8 mouse cellular contexts compared by ENCODE assay signal in genomic region chr12:55399128-55399677, GRCm38 (mm10). TPM values are rescaled to one million over a fixed set of nuclear protein-coding genes. Genes with fewer than 3 reads are reported as not detected.
DNase-seq lines count a peak whose midpoint lies in the region; ATAC-seq and TF ChIP-seq lines count a peak whose summit lies in the region.

No protein-coding gene starts in this region.

- H3K9ac ChIP-seq in limb, embryonic 11.5 days (ENCODE audit: low read length), result peak overlapping the region; percentile 86
- H3K9ac ChIP-seq in neural tube, embryonic 14.5 days (replicated peaks; ENCODE audit: low read depth, low read length), result peak overlapping the region; percentile 87

- peak overlapping the region; percentile 55 for H3K27ac ChIP-seq in embryonic fibroblast, embryonic 13.5 days (ENCODE audit: insufficient read depth, low read length)
- no peak overlapping the region for H3K27ac ChIP-seq in limb, embryonic 11.5 days (replicated peaks; ENCODE audit: low read depth, low read length)
- H3K27ac ChIP-seq in neural tube, embryonic 14.5 days (ENCODE audit: low read depth, low read length), result peak overlapping the region; percentile 92

- TF ChIP-seq POLR2A in lung, adult 2 months (IDR thresholded peaks at IDR 0.05; ENCODE audit: borderline replicate concordance, extremely low read depth, low read depth, low read length), result no peak
- no peak for TF ChIP-seq POLR2A in embryonic fibroblast, embryonic 13.5 days (IDR thresholded peaks at IDR 0.05; ENCODE audit: low read depth, low read length)

- peaks cover 7% of the 10 kb centered on the region for H3K4me1 ChIP-seq in lung, adult 2 months (ENCODE audit: control insufficient read depth, insufficient read depth, low read length)
- H3K4me1 ChIP-seq in embryonic fibroblast, embryonic 13.5 days (ENCODE audit: control insufficient read depth, insufficient read depth, low read length), result no peaks in the 10 kb centered on the region; the same call in 1 of the 2 replicates
- peaks cover 6% of the 10 kb centered on the region; the same call in 1 of the 2 replicates for H3K4me1 ChIP-seq in limb, embryonic 11.5 days (ENCODE audit: control insufficient read depth, insufficient read depth, low read length)
- H3K4me1 ChIP-seq in neural tube, embryonic 14.5 days (ENCODE audit: control insufficient read depth, insufficient read depth, low read length), result peaks cover 10% of the 10 kb centered on the region

- H3K4me3 ChIP-seq in lung, adult 2 months (replicated peaks; ENCODE audit: extremely low read depth, low read depth, low read length), result peak overlapping the region; percentile 95
- peak overlapping the region; percentile 81 for H3K4me3 ChIP-seq in embryonic fibroblast, embryonic 13.5 days (ENCODE audit: insufficient read depth, low read length)
- H3K4me3 ChIP-seq in limb, embryonic 11.5 days (ENCODE audit: low read depth, low read length), result peak overlapping the region; percentile 83
- peak overlapping the region; percentile 99 for H3K4me3 ChIP-seq in neural tube, embryonic 14.5 days (ENCODE audit: low read depth, low read length)

- H3K9me3 ChIP-seq in limb, embryonic 11.5 days (ENCODE audit: control insufficient read depth, low read length), result no peaks in the 10 kb centered on the region
- H3K9me3 ChIP-seq in neural tube, embryonic 14.5 days (ENCODE audit: control insufficient read depth, low read length), result no peaks in the 10 kb centered on the region

- no peak for DNase-seq in lung, adult 2 months
- no peak for DNase-seq in lung, postnatal 36 days
- DNase-seq in limb, embryonic 11.5 days (ENCODE audit: low spot score), result no peak
- DNase-seq in frontal cortex, postnatal 14 days (ENCODE audit: low spot score in 2 of 2), result no peak
- no peak for DNase-seq in right cerebral cortex, postnatal 36 days (ENCODE audit: low spot score in 2 of 2)
- no peak for DNase-seq in lung, postnatal 14 days

- H3K27me3 ChIP-seq in limb, embryonic 11.5 days (ENCODE audit: control insufficient read depth, insufficient read depth, low read length), result no peaks in the 10 kb centered on the region
- no peaks in the 10 kb centered on the region for H3K27me3 ChIP-seq in neural tube, embryonic 14.5 days (ENCODE audit: control insufficient read depth, insufficient read depth, low read length)

- no peak for TF ChIP-seq CTCF in lung, adult 2 months (IDR thresholded peaks at IDR 0.05; ENCODE audit: insufficient read depth, low read length)
- no peak for TF ChIP-seq CTCF in embryonic fibroblast, embryonic 13.5 days (IDR thresholded peaks at IDR 0.05; ENCODE audit: borderline replicate concordance, insufficient read depth, low read length)

- no peak for ATAC-seq in limb, embryonic 11.5 days (ENCODE audit: insufficient number of reproducible peaks, low FRiP score, low TSS enrichment, low read depth)
- ATAC-seq in neural tube, embryonic 14.5 days (ENCODE audit: low read depth), result peak; percentile 54; the same call in 1 of the 2 replicates

- under 1% methylated on average over 20 of the region's 20 CpGs for WGBS in lung, adult 2 months
- 1% methylated on average over 20 of the region's 20 CpGs for WGBS in limb, embryonic 11.5 days
- WGBS in neural tube, embryonic 14.5 days, result 2% methylated on average over 20 of the region's 20 CpGs

- peak overlapping the region; percentile 86 for H3K4me2 ChIP-seq in limb, embryonic 11.5 days (ENCODE audit: low read depth, severe bottlenecking)
- peak overlapping the region; percentile 95 for H3K4me2 ChIP-seq in neural tube, embryonic 14.5 days (ENCODE audit: low read depth, low read length)

- no peaks in the 10 kb centered on the region; the same call in 1 of the 2 replicates for H3K36me3 ChIP-seq in limb, embryonic 11.5 days (ENCODE audit: control insufficient read depth, insufficient read depth, low read length)
- H3K36me3 ChIP-seq in neural tube, embryonic 14.5 days (ENCODE audit: control insufficient read depth, insufficient read depth, low read length), result no peaks in the 10 kb centered on the region

RNA-seq across cellular contexts. Expression of gene Psma6, which starts 15.2 kb away (rescaled TPM):
- polyA plus RNA-seq in lung, adult 2 months (2012; rRNA removed), result 25.9 and 41.7 TPM in 2 replicates
- polyA plus RNA-seq in embryonic fibroblast, embryonic 13.5 days (2011; ENCODE audit: insufficient read length, low read depth, missing spikeins), result 184 and 197 TPM in 2 replicates
- 478 and 499 TPM in 2 replicates for polyA plus RNA-seq in limb, embryonic 11.5 days (2014; fragmentation: Nextera tagmentation; extraction: Ambion mirVana)
- polyA plus RNA-seq in neural tube, embryonic 14.5 days (2014; fragmentation: Nextera tagmentation; extraction: Ambion mirVana), result 420 and 439 TPM in 2 replicates
